Mouse (Mus musculus) liver, embryonic 14.5 days (tissue): Measurements from ENCODE around the gene Unc50. TPM values are rescaled to one million over a fixed set of nuclear protein-coding genes. Genes with fewer than 3 reads are reported as not detected.

Experiments used
- ATAC-seq: fragments of 200-750 bp; cut with Nextera tagmentation; 2 replicates; pipeline ENCODE4 v1.8.0; 2017; ENCODE audit warnings: moderate number of reproducible peaks, mild to moderate bottlenecking, moderate library complexity; ENCODE audit not compliant: insufficient read depth
- DNase-seq, 3 experiments: peaks; one replicate each; pipeline ENCODE4 v3.0.0-alpha.2; 2012 to 2013; ENCODE audit warnings: low read depth in 3 of 3, low spot score in 3 of 3
- H3K27ac ChIP-seq: fragments of 300-500 bp; sonication (generic); 2 replicates; pipeline ENCODE4 v1.5.1; 2014; ENCODE audit warnings: moderate library complexity, mild to moderate bottlenecking, control low read depth, inconsistent platforms
- H3K27me3 ChIP-seq: fragments of 300-500 bp; sonication (generic); 2 replicates; pipeline ENCODE4 v1.6.1; 2014; ENCODE audit warnings: mild to moderate bottlenecking, low read length, moderate library complexity; ENCODE audit not compliant: control insufficient read depth, insufficient read depth
- H3K36me3 ChIP-seq: fragments of 300-500 bp; sonication (generic); replicated peaks from 2 replicates; pipeline ENCODE4 v1.6.1; 2014; ENCODE audit warnings: low read depth; ENCODE audit not compliant: control insufficient read depth, insufficient read depth
- H3K4me1 ChIP-seq, 2 experiments: fragments of 200-500 bp in 1 of 2; fragments of 300-500 bp in 1 of 2; sonication (generic) in 1 of 2; replicated peaks; 2 replicates each; pipeline ENCODE4 v1.6.1; 2012 to 2014; ENCODE audit warnings: antibody characterized with exemption in 1 of 2, inconsistent platforms in 1 of 2, low read length in 1 of 2; ENCODE audit not compliant: control insufficient read depth in 2 of 2, insufficient read depth in 2 of 2
- H3K4me2 ChIP-seq: fragments of 300-500 bp; sonication (generic); 2 replicates; pipeline ENCODE4 v1.6.1; 2014; ENCODE audit warnings: low read depth, mild to moderate bottlenecking, control low read depth, moderate library complexity
- H3K4me3 ChIP-seq, 2 experiments: fragments of 200-500 bp in 1 of 2; fragments of 300-500 bp in 1 of 2; sonication (generic) in 1 of 2; 2 replicates each; pipeline ENCODE4 v1.5.1; 2012 to 2014; ENCODE audit warnings: low read depth in 2 of 2, low read length in 2 of 2, mild to moderate bottlenecking in 2 of 2, control low read depth in 1 of 2, inconsistent platforms in 1 of 2, moderate library complexity in 1 of 2; ENCODE audit not compliant: insufficient read depth in 1 of 2
- H3K9ac ChIP-seq: fragments of 300-500 bp; sonication (generic); replicated peaks from 2 replicates; pipeline ENCODE4 v1.6.1; 2014; ENCODE audit warnings: mild to moderate bottlenecking, control low read depth, moderate library complexity
- H3K9me3 ChIP-seq: fragments of 300-500 bp; sonication (generic); 2 replicates; pipeline ENCODE4 v1.6.1; 2016; ENCODE audit warnings: low read length, mixed read lengths; ENCODE audit not compliant: control insufficient read depth
- CTCF ChIP-seq: IDR thresholded peaks from 2 replicates; pipeline ENCODE4 v1.5.1; 2016; ENCODE audit warnings: antibody characterized with exemption, low read depth, control low read depth
- EP300 ChIP-seq: IDR thresholded peaks from 2 replicates; pipeline ENCODE4 v1.6.1; 2016; ENCODE audit warnings: antibody characterized with exemption, low read depth
- WGBS: fragments of 180-500 bp; shearing (Covaris S2); extraction: QIAGEN DNeasy Blood & Tissue Kit; methylation state at CpG from one replicate; pipeline ENCODE4 v1.1.7; 2014; ENCODE audit not compliant: insufficient replicate concordance; 5-methylcytosine and 5-hydroxymethylcytosine counted together
- polyA plus RNA-seq, 2 experiments: library from polyadenylated mRNA; depleted of rRNA in 1 of 2; stranded (reverse) in 1 of 2; unstranded in 1 of 2; fragments of >200 nt; fragmentation: Nextera tagmentation in 1 of 2; extraction: Ambion mirVana in 1 of 2; gene quantifications; 2 replicates each; pipeline versions ENCODE4 v1.2.1 to v1.2.3; 2012 to 2014

The Unc50 gene
- polyA plus RNA-seq, 2 experiments, result 42.1 to 82.9 TPM

DNA sequence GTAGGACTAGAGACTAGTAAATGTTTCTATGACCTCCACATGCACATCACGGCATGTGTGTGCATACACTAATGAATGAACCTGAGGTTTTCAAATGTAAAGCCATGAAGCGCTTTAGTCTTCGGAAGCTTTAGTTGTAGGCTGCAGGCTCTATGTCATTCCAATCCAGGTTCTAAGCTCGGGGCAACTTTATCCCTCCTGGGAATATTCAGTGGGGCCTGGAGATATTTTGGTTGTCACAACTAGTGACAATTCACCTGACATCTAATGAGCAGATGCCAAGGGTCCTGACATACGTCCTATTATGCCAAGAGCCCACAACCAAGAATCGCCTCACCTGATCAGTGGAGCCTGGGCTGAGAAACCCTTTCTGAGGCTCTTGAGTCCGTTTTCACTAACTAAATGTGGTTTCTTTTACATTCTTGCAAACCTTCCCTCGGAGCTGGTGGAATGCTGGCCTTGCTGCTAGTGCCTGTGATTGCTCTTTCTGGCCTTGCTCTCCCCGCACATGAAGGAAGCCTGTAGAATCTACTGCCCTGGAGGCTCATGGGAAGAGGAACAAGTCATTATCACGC, 35.0 kb downstream of the Unc50 start:
- no peak overlapping the region for H3K4me3 ChIP-seq
- no peak overlapping the region for H3K27ac ChIP-seq
- no peaks in the 10 kb centered on the region for H3K4me1 ChIP-seq
- DNase-seq (no peak), ATAC-seq (no peak)
- H3K36me3 ChIP-seq, result no peaks in the 10 kb centered on the region
- H3K27me3 ChIP-seq, result no peaks in the 10 kb centered on the region
- TF ChIP-seq EP300, result no peak
- no peak for TF ChIP-seq CTCF
- no peak overlapping the region for H3K9ac ChIP-seq
- 71% methylated on average over 10 of the region's 10 CpGs for WGBS
- no peaks in the 10 kb centered on the region for H3K9me3 ChIP-seq
- no peak overlapping the region for H3K4me2 ChIP-seq

DNA sequence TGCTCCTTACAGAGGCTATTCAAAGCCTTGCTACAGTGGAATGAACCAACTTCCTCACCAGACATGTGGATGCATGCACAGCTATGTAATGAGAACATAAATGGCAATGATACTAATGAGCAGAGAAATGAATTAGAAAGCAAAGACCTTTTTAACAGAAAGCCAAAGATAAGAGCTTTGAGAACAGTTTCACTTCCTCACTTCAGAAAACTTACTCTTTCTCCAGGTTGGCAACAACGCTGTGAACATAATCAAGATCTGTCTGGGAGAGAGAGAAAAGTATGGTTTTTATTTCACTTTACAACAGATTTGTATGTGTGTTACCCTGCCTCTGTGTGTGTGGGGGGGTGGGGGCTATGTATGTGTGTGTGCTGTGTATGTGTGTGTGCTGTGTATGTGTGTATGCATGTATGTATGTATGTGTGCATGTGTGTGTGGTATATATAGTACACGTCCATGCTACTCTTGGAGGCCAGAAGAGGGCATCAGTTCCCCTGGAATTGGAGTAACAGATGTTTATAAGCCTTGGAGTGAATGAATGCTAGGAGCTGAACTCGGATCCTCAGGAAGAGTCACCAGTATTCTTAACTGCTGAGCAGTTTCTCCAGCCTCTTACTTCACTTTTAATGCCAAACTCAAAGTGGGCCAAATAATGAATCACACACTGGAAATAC, 36.5 kb downstream of the Unc50 start:
- no peaks in the 10 kb centered on the region for H3K27me3 ChIP-seq
- H3K36me3 ChIP-seq, result no peaks in the 10 kb centered on the region
- ATAC-seq, result no peak
- no peak overlapping the region for H3K9ac ChIP-seq
- no peak overlapping the region for H3K4me2 ChIP-seq
- TF ChIP-seq CTCF, result peak; percentile 40
- TF ChIP-seq EP300, result no peak
- H3K4me1 ChIP-seq, result no peaks in the 10 kb centered on the region
- no peak for DNase-seq
- H3K4me3 ChIP-seq, result no peak overlapping the region
- no peak overlapping the region for H3K27ac ChIP-seq
- no peaks in the 10 kb centered on the region for H3K9me3 ChIP-seq
- 66% methylated on average over 3 of the region's 3 CpGs for WGBS

DNA sequence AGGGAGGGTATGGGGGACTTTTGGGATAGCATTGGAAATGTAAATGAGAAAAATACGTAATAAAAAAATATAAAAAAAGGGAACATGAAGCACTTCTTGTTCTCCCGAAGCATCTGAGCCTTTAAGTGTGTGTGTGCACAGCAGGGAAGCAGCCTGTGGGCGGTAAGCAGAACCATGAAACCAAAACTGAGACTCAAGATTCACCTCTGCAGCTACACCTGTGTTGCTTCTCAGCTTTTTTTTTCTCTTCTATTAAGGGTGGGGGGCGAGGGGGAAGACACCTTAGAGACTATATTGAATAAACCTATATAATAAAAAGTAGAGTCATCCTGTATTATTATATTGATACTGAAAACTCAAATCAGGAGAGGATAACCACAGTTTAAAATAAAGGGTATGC, 37.9 kb downstream of the Unc50 start:
- Histone ChIP-seq H3K36me3 (no peaks in the 10 kb centered on the region), H3K4me2 (no peak overlapping the region), H3K27me3 (no peaks in the 10 kb centered on the region), H3K4me3 (no peak overlapping the region), H3K4me1 (no peaks in the 10 kb centered on the region), H3K27ac (no peak overlapping the region), H3K9ac (no peak overlapping the region), H3K9me3 (no peaks in the 10 kb centered on the region)
- no peak for DNase-seq
- no peak for TF ChIP-seq EP300
- no peak for TF ChIP-seq CTCF
- 68% methylated on average over 4 of the region's 4 CpGs for WGBS
- ATAC-seq, result no peak

DNA sequence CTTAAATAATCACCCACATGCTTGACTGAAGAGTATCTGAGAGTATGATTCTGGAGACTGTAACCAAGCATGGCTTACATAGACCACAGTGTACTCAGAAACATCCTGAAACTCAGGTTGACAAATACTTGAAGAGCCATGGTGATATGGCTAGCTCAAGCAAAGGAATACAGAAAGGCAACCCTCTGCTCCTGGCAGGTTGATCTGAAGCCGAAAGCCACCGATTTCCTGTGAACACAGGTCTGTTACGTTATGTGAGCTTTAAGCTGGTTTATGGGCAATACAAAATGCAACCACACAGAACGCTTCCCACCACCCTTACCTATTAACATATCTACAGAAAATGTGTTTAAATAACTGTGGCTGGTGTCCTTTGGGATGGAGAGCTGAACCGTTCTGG, 39.1 kb downstream of the Unc50 start:
- no peaks in the 10 kb centered on the region for H3K9me3 ChIP-seq
- ATAC-seq (no peak), DNase-seq (no peak)
- no peak overlapping the region for H3K27ac ChIP-seq
- no peaks in the 10 kb centered on the region for H3K27me3 ChIP-seq
- no peaks in the 10 kb centered on the region for H3K36me3 ChIP-seq
- TF ChIP-seq EP300 (no peak), CTCF (no peak)
- no peak overlapping the region for H3K9ac ChIP-seq
- peaks cover 0 to 5% of the 10 kb centered on the region in 2 experiments; a peak in 2 of 4 replicates for H3K4me1 ChIP-seq
- 73% methylated on average over 5 of the region's 5 CpGs for WGBS
- H3K4me2 ChIP-seq, result no peak overlapping the region
- H3K4me3 ChIP-seq, result no peak overlapping the region

DNA sequence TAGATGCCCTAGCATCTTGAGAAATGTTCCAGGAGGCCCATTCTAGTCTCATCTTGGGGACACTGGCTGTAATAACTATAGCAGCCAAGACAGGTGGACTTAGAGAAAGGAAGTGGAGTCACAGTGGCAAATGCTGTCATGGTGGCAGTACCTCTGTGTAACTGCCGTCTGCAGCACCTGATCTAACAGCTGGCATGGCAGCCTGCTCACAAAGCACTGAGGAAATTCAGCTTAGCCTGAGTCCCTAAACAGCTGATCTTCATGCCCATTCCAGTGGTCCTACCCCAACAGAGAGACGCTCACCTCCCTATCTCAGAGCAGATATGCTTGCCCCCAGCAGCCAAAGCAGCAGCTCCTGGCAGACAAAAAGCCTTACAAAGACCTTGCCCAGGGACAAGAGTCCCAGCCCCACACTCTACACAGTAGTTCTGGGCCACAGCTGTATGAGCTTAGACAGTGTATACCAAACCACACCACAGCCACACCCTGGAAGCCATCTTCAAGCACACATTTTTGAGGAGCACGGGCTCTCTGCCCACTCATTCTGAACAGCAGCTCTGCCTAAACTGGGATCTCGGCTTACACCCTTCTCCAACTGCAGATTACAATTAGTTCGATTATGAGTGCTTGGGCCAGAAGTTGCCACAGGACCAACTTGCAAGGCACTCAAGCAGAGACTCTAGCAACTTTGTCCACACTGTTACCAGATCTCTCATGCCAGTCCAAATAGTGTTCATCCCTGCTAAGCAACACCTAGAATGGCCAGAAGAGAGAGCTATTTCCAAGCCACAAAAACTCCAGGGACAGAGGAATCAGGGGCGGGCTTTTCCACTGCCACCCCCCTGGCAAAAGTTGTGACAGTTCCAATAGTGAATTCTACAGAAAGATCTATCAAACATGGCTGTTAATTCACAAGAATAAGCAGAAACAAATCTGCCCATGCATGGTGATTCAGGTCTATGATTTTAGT, 41.5 kb downstream of the Unc50 start:
- Histone ChIP-seq H3K4me2 (no peak overlapping the region), H3K9ac (no peak overlapping the region), H3K36me3 (no peaks in the 10 kb centered on the region), H3K4me1 (peaks cover under 1 to 9% of the 10 kb centered on the region in 2 experiments; a peak in 3 of 4 replicates), H3K27me3 (no peaks in the 10 kb centered on the region), H3K4me3 (no peak overlapping the region), H3K27ac (no peak overlapping the region), H3K9me3 (no peaks in the 10 kb centered on the region)
- ATAC-seq, result no peak
- TF ChIP-seq EP300, result no peak
- peak; percentile 37; the same call in 1 of the 2 replicates for TF ChIP-seq CTCF
- 57% methylated on average over 6 of the region's 6 CpGs for WGBS
- no peak for DNase-seq
